Mouse (Mus musculus) T-helper 1 cell (primary cell): ENCODE results near the gene Mtfp1.
"Not testable (repeated sequence)": the region's sequence is repeated elsewhere in the genome, so short reads cannot be mapped to it uniquely, and the experiment has no call there.

Experiments used
- in situ Hi-C: fragments of 300-600 bp; cut with MboI, MseI; formaldehyde crosslinking; loops from one replicate; pipeline ENCODE4 v1.15.1; 2025; ENCODE audit warnings: high pct_unique_total_duplicates

Mtfp1 gene

DNA sequence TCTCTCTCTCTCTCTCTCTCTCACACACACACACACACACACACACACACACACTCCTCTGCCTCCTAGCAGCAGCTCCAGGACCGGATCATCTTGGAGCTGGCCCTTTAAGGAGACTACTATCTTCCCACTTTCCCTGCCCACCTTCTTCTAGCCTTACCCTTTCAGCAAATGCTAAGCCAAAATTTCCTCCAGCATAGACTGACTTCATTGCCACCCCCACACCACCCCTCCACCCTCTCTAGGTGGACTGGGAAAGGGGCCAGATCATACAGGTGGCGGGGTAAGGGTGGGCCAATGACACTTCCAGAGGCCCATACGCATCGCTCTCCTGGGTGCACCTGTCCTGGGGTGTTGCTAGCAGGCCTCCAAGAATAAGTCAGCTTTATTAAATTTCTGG, 20.2 kb upstream of the Mtfp1 start:
- in situ Hi-C loops, result no loop called here

GRCm38 (mm10) chr11:4114541-4114940, 19.3 kb upstream of the Mtfp1 start:
- in situ Hi-C loops, result not testable (repeated sequence)

DNA sequence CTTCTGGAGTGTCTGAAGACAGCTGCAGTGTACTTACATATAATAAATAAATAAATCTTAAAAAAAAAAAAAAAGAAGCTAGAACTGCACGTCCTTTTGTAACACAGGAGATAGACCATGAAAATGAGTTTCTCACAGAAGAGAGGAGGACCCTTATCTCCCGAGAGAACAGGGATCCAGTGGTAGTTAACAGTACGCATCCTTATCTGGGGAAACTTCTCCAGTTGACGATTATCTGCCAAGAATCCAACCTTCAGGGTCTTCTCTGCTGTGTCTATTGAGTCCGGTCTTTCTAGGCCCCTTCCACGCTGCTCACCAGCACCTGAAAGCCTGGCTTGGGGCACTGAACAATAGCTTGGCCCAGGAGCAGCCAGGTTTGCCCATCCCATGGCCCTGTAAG, 18.7 kb upstream of the Mtfp1 start:
- in situ Hi-C loops, result no loop called here

DNA sequence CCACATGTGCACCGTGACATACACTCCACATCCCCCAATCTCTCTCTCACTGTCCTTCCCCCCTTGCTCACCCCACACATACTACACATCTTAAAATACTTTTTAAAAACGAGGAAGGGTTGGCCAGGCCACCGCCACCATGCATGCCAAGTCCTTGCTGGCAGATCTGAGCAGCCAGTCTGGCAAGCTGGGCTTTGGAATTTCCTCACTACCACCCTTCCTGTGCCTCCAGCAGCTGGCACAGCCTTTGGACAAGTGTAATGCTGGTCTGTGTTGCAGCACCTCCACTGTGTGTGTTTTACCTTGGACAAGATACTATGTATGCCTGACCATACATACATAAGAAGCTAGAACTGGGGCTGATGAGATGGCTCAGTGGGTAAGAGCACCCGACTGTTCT, 18.3 kb upstream of the Mtfp1 start:
- in situ Hi-C loops, result no loop called here

- in situ Hi-C loops, result no loop called here
Measured at GRCm38 (mm10) chr11:4112861-4113260, 17.6 kb upstream of the Mtfp1 start.

GRCm38 (mm10) chr11:4112033-4112432, 16.8 kb upstream of the Mtfp1 start:
- in situ Hi-C loops, result no loop called here

GRCm38 (mm10) chr11:4108691-4109090, 13.4 kb upstream of the Mtfp1 start:
- in situ Hi-C loops, result no loop called here

- in situ Hi-C loops, result not testable (repeated sequence)
Measured at GRCm38 (mm10) chr11:4107901-4108300, 12.7 kb upstream of the Mtfp1 start.

DNA sequence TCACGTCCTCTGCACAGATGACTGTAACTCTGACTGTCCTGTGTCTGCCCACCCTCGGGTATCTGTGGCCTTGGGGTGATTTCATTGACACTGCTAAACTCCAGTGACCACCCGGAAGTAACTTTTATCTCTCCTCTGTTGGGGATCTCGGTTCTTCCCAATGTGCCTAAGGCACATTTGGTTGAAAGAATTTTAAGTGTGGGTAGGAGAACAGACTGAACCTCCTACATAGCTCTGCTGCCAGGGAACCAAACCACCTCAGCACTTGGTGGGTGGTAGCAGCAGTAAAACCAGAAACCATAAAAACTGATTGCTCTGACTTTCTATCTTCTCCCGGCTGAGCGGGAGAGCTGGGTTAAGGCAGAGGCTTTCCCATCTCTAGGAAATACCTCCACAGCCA, 10.2 kb upstream of the Mtfp1 start:
- in situ Hi-C loops, result no loop called here

- in situ Hi-C loops, result no loop called here
Measured at GRCm38 (mm10) chr11:4104989-4105388, 9.7 kb upstream of the Mtfp1 start.

DNA sequence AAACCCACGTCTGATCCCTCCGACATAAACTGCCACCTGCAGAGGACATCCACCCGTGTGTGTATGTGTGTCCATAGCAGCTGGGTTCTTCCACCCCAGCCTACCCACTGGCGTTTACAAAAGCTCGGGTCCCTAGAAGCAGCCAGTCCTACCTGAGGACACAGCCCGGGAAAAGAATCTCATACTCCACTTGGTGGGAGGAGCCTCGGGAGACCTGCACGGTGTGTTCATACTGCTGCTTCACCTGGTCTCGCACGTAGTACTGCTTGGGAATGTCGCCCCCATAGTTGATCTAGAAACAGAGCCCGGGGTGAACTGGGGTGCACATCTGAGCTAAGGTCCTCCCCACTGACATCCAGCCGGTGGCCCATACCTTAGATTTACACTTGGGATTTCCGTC, 8.3 kb upstream of the Mtfp1 start:
- in situ Hi-C loops, result no loop called here

- in situ Hi-C loops, result no loop called here
Measured at GRCm38 (mm10) chr11:4101851-4102250, 6.6 kb upstream of the Mtfp1 start.

GRCm38 (mm10) chr11:4099447-4099846, 4.2 kb upstream of the Mtfp1 start:
- in situ Hi-C loops, result no loop called here

DNA sequence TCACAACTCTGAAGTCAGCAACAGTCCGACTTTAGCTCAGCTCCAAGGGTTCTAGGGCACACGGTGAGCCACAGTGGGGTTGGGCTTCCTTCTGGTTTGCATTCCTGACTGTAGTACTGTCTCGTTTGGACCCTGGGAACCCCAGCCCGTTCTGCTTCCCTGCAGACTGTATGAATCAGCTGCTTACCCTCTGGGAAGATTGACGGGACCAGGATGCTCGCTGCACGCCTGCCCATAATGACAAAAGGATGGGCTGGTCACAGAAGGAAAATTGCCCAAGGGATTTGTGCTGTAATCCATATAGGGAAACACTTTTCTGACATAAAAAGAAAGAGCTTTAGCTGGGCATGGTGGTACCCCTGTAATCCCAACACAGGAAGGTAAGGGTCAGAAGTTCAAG, 3.6 kb upstream of the Mtfp1 start:
- in situ Hi-C loops, result no loop called here

GRCm38 (mm10) chr11:4098120-4098519, 2.9 kb upstream of the Mtfp1 start:
- in situ Hi-C loops, result no loop called here

DNA sequence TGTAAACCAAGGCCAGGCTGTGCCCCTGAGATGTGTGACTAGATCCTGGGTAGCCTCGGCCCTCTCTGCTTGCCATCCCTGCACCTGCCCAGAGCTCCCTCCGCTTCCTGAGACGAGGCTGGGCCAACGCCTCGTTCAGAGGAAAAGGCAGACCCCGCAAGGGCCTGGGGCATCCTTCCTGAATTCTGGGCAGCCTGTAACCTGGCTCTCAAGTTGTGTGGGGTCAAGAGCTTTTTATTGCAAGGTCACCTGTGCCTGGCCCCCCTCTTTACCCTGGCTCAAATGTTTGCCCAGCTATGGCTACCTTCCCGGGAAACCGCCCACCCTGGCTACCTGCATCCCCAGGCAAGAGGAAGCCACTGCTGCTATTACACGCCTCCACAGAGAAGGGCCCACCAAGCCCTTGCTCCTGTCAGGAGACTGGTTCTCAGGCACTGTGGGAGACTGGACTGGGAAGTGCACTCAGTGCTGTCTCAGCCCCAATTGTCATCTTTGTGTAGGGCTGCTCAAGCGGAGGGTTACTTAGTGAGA, 1.9 kb upstream of the Mtfp1 start:
- in situ Hi-C loops, result no loop called here

DNA sequence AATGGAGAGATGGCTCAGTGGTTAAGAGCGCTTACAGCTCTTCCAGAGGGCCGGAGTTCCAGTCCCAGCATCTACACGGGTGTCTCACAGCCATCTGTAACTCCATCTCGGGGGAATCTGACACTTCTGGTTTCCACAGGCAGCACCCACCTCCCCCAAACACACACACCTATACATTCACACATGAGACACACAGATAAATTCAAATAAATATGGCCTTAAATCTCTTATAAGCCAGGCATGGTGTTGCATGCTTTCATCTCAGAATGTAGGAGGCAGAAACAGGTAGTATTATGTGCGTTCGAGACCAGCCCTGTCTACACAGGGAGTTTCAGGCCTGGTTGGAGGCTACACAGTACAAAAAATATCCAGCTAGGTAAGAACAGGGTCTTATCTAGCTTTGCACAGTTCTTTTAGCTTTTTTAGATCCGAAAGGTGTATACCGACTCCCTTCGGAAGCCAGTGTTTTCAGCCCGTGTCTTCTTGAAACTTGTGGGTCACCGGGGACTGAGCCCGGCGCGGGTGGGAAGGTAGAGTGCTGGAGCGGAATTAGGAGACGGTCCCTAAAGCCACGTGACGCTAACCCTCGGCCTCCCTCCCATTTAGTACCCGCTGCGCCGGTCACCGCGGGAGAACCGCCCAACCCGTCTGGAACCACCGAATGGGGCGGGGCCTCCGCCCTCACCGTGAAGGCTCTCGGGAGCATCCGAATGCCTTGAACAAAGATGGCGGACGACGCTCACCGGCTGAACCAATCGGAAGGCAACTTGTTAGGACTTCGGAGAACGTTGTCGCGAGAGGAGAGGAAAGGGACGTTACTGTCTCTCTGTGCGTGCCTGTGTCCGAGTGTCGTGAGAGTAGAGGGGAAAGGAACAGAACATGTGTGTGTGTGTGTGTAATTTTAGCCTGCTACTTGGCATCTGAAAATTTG, 1.1 kb upstream of the Mtfp1 start:
- in situ Hi-C loops, result no loop called here

GRCm38 (mm10) chr11:4094378-4095170, 671 bp downstream of the Mtfp1 start:
- in situ Hi-C loops, result no loop called here

DNA sequence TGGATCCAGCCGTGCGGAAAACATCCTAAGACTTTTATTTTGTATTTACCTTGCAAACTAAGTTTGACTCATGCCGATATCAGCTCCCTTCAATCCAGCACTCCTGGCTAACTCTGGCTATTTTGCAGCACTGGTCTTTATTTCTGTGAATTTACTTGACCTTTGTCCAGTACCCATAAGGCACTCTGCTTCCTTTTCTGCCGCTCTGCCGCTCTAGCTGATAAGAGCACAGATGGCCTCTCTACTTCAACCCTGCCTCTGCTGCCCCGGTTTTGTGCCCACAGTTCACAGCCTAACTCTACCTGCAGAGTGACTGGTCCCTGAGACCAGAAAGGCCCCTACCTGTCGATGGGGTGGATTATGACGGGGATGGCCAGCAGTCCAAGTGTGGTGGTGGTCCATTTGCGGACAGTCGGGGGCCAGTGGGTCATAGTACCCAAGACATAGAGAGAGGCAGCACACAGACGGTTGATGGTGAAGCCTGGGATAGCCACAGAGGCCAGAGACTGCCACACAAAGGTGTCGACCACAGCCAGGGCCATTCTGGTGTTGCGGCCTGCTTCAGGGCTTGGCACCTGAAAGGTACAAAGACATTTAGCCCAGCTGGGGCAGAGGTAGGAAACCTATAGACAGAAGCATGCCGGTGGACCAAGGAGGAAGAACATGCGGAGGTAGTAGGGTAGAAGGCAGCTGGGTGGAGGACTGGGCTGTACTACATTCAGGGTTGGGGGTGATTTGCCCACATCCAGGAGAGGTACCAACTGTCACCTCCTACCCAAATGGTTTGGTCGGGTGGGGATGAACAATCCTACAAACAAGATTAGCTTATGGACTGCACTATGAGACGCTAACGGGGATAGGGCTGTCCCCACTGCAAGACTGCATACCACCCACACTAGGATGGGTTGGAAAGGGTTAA, 1.5 kb downstream of the Mtfp1 start:
- in situ Hi-C loops, result no loop called here

- in situ Hi-C loops, result no loop called here
Measured at GRCm38 (mm10) chr11:4087267-4087666, 8.0 kb downstream of the Mtfp1 start.

GRCm38 (mm10) chr11:4086246-4086645, 9.0 kb downstream of the Mtfp1 start:
- in situ Hi-C loops, result no loop called here
